Mouse (Mus musculus) liver, adult 10 weeks (tissue): ENCODE measurements around the gene Lemd2. TPM values are rescaled to one million over a fixed set of nuclear protein-coding genes. Genes with fewer than 3 reads are reported as not detected.

Source experiments
- polyA plus RNA-seq: library from polyadenylated mRNA; stranded (reverse); fragments of 350-450 nt; fragmentation: Illumina TruSeq; extraction: RNeasy Lipid Tissue Mini Kit (QIAGEN cat#74804); gene quantifications from one replicate; pipeline ENCODE4 v1.2.3, GENCODE M21; 2014; ENCODE audit warnings: low read depth, low replicate concordance

The Lemd2 gene
- 1.3 TPM for polyA plus RNA-seq

DNA sequence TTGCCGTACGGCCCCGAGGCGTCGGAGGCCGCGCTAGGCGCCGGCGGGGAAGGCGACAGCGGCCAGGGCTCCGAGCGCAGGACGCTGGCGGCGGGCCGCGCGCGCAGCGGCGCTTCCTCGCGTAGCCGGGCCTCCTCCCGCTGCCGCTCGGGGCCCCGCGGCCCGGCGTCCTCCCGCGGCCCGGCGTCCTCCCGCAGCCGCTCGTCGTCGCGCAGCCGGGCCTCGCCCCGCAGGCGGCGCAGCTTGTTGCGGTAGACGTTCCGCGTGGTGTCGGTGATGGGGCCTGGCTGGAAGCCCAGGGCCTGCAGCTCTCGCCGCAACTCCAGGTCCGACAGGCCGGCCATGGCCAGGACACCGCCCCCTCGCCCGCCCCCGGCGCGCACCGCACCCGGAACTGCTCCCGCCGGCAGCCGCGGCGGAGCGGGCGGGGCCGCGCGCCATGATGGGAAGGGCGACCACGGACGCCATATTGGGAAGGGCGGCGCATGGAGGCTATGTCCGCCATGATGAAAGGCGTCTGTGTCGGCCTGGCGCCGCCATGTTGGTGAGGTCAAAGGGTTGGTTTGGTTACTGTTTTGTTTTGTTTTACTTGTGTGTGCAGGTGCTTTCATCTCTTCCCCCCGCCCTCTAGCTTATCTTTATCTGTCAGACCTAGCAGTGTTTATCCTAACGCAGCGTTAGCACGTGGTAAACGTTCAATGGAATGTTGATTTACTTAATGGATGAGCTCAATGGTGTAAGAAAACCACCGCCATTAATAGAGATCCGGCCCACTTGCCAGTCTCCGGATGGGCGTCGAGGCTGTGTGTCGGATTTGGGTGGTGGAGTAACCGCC is at the start of gene Lemd2:
Gene Lemd2, minus strand, starts transcription at position 395 of the 835 bp plus-strand sequence.

GRCm38 (mm10) chr17:27167545-27167944 is 36.7 kb downstream of the Lemd2 start, which contains the start of gene Ip6k3:
Gene Ip6k3, minus strand, starts transcription at chr17:27167795.

Other genes with a start within 250 kb of the Lemd2 start
- 5.8 TPM for gene Zbtb9, start 231.3 kb downstream of the Lemd2 start, polyA plus RNA-seq
- gene Bak1, start 175.5 kb downstream of the Lemd2 start, polyA plus RNA-seq = 1.5 TPM
- 0.08 TPM for gene Itpr3, start 147.2 kb downstream of the Lemd2 start, polyA plus RNA-seq
- gene Uqcc2, start 70.6 kb downstream of the Lemd2 start, polyA plus RNA-seq = 12.9 TPM
- not detected for gene Ip6k3, start 36.7 kb downstream of the Lemd2 start, polyA plus RNA-seq